Mouse (Mus musculus) lung, postnatal 14 days (tissue): ENCODE data around the gene Palld.
A peak's percentile ranks its signal among the peaks of the same experiment; 100 is the strongest.

Source experiments
- DNase-seq: peaks from one replicate; pipeline ENCODE4 v3.0.0; 2021

Gene Palld

GRCm38 (mm10) chr8:61671151-61671550 lies 231.3 kb downstream of the Palld start:
- no peak for DNase-seq

DNA sequence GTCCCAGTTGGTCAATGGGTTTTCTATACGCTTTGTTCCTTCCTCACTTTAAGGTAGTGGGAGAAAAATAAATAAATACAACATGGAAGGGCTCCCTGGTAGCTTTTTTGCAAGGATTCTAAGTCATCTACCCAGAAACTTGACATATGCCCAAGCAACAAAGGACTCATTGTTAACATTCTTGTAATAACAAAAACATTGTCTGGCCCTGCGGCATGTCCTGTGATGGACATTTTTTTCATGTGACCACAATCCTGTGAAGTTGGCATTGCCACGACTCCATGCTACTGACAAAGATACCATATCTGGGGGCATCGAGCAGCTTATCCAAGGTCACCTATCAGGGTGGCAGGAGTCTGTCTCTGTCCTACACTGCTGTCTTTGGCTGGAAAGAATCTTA lies 232.1 kb downstream of the Palld start:
- no peak for DNase-seq

DNA sequence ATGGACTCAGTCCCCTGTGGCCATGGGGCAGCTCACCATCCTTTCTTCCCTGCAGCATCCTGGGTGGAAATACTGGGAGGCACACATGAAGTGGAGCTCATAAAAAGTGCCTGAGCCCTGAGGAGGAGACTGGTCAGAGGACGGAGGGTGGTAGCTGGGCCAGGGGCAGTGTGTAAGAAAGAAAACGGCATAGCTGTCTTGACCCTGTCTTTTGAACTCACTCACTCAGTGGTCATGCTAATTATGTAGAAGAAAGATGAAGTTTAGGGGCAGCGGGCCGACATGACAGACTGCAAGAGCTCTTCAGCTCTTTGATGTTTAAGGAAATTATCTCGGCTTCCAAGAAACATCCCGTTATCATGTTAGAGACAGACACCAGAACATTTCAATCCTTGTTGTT lies 235.6 kb downstream of the Palld start:
- DNase-seq: no peak

- peak; percentile 52 for DNase-seq
Measured at GRCm38 (mm10) chr8:61665021-61665420, 237.5 kb downstream of the Palld start.

DNA sequence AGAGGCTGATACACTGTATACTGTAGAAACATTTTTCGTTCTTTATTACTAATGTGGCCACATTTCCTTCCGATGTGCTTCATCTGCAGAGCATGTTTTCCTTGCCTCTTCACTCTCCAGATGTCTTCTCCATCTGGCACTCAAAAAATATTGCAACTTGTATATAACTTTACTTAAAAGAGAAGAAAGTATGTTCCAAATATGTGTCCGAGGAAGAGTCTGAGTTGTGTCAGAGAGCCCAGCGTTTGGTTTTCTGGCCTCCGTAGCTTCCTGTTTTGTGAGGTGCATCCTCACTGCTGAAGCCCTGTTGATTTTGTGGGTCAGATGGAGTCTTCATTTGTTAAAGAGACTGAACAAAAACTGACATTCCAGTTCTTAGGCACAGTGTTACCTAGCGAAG lies 238.3 kb downstream of the Palld start:
- DNase-seq: no peak

DNA sequence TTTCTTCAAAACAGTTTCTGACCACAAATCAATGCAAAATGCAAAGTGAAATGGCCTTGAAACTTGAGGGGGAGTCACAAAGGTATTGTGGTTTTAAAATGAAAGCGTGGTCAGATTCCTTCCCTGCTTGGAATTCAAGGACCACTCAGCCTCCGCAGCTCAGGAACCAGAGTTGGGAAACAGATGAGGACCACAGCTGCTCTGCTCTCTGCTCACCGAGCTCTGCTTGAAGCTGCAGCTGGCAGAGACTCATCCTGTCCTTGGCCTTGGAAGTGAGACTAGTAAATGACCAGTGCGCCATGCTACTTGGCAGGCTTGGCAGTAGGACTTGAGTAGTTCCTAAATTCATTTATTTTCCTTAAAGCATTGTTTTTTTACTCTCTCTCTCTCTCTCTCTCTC lies 239.7 kb downstream of the Palld start:
- no peak for DNase-seq

GRCm38 (mm10) chr8:61661611-61662010 lies 240.9 kb downstream of the Palld start:
- DNase-seq: no peak

- no peak for DNase-seq
Measured at GRCm38 (mm10) chr8:61660961-61661360, 241.5 kb downstream of the Palld start.

GRCm38 (mm10) chr8:61651955-61652354 lies 250.5 kb downstream of the Palld start:
- no peak for DNase-seq

DNA sequence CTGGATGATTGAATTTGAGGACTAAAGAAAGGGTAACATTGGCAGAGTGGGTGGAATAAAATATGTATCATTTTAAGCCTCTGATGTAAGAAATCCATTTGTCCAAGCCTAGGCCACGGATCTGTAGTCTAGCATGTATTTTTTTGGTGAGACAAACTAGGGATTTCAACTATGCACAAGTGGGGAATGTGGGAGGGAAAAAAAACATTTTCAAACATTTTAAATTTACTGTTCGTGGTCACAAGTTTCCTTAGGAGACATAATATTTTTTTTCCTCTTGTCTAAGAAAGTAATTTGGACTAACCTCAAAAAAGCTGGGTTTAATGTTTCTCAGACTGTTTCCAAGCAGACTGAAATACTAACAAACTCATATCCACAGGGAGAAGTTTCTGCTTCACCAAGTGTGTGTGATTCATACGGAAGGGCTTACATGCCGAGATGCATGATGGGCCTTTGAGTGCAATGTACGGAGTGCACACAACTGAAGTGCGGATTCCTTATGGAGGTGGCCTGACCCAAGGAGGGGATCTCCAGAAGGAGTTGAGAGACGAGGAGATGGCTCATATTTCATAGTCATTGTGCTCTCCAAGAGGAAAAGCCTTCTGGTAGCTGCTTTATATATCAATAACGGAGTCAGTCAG lies 256.2 kb downstream of the Palld start:
- DNase-seq: no peak

DNA sequence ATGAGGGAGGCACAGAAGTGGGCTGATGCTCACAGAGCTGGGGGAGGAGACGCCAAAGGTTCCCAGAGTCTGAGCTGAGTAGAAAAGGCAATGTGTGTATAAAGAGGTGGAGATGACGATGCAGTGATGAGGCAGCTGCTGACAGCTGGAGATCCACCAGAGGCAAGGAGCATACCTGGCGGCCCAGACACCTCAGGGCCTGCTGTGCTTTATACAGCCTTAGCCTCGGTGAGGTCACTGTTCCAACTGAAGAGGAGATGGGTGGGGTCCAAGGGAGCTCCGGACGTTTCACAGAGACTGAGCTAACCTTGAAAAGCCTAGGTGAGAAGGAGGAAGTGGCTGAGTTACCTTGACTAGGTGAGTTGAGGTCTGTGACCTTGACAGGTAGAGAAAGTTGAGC lies 256.8 kb downstream of the Palld start:
- DNase-seq: no peak

DNA sequence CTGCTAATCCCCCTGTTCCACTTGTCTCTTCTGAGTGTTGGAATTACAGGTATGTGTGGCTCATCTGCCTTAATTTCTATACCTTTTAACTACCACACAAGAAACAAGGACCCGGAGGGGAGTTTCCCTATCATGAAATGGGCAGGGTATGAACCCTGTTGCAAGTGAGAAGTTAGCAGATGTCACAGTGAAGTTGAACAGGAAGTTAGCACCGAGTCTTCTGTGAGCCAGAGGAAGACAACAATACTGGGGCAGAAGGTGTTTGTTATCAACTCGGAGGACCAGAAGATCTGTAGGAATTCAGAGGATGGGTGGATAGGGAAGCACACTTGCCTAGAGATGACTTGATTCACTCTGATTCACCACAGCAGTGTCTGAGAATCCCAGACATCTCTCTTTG lies 259.3 kb downstream of the Palld start:
- no peak for DNase-seq

DNA sequence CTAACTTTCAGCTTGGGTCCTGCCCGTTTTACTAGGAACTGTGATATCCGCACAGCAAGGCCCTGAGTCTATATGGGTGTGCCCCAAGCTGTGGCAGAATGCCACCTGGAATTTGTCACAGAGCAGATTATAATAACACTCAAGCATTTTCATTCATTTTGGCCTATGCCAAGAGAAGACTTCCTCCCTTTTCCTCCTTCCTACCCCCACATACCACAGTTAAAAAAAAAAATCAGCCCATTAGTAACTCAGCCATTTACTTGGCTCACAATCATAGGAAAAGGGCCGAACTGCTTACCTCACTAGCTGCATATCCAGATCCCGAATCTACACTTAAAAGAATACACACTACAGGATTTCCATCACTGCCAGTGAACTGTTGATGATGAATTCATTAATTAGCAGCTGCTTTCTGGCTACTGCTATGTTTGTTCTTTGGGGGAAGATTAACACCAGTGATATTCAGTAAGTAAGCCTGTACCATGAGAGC lies 260.1 kb downstream of the Palld start:
- peak; percentile 65 for DNase-seq

DNA sequence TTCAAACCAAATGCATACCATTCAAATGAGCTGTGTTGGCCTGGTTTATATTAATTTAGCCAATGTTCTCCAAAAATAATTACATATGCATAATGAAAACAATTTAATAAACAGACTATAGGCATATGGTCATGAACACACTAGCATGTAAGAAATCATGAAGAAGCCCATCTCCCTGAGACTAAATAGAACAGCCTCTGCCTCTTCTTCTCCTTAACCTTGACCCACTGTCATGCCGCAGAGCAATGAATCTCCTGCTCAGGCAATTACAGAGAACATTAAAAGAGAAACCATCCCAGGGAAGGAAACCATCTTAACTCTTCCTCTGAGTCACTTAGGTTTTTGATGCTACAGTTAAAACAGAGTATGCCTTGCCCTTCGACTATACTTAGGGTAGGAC lies 262.9 kb downstream of the Palld start:
- DNase-seq: no peak

- DNase-seq: no peak
Measured at GRCm38 (mm10) chr8:61639008-61639407, 263.5 kb downstream of the Palld start.

DNA sequence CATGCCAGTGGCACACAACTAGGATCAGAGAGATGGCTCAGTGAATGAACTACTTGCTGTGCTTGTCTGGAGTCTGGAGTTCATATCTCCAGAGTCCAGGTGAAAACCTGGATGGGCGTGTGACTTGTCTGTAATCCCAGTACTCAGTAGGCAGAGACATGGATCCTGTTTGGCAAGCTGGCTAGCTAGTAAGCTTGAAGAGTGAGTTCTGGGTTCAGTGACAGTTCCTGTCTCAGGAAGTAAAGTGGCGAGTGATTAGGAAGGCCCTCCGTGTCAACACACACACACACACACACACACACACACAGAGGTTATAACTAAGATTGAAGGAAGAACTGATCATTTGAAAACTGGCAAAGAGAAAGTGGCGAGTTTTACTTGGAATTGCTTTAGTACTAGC lies 264.8 kb downstream of the Palld start:
- DNase-seq: no peak

- no peak for DNase-seq
Measured at GRCm38 (mm10) chr8:61634811-61635210, 267.7 kb downstream of the Palld start.

DNA sequence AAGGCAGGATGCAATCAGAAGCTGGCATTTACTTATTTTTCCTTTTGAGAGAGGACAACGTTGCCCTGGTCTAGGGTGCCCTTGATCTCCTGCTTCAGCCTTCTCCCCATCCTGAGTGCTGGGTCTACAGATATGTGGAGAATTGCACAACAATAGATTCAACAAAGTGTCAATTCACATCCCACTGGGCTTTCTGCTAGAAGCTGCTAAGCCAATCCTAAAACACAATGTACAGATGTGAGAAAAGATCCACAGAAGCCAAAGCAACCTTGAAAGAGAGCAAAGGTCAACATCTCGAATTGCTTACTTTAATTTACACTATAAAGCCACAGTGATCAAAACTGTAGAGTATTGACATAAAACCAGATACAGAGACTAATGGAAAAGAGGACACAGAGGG lies 270.2 kb downstream of the Palld start:
- no peak for DNase-seq

- DNase-seq: no peak
Measured at GRCm38 (mm10) chr8:61629631-61629968, 272.9 kb downstream of the Palld start.

- no peak for DNase-seq
Measured at GRCm38 (mm10) chr8:61628938-61629630, 273.4 kb downstream of the Palld start.

- DNase-seq: no peak
Measured at GRCm38 (mm10) chr8:61626246-61626952, 276.1 kb downstream of the Palld start.

DNA sequence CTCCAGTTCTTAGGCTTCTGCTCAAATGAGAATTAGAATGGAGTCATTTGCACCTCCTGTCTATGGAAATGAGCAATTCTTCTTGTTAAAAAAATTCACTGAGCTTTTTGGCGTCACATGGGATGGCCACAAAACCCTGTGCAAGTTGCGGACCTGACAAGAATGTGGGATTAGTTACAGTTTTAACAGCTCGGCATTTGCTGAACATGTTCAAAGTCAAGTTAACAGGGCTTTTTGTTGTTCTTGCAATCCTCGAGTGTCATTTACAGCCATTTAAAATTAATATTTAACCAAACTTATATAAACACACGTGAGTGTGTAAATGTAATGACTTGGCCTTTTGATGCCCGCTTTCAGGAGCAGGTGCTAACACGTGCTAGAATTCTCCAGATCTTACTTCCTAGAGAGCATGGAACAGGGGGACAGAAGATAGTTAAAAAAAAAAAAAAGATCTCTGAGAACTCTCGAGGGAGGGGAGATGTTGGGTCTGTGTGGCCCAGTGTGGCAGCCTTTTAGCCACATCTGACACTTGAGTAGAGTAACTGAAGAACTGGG lies 276.8 kb downstream of the Palld start:
- no peak for DNase-seq

DNA sequence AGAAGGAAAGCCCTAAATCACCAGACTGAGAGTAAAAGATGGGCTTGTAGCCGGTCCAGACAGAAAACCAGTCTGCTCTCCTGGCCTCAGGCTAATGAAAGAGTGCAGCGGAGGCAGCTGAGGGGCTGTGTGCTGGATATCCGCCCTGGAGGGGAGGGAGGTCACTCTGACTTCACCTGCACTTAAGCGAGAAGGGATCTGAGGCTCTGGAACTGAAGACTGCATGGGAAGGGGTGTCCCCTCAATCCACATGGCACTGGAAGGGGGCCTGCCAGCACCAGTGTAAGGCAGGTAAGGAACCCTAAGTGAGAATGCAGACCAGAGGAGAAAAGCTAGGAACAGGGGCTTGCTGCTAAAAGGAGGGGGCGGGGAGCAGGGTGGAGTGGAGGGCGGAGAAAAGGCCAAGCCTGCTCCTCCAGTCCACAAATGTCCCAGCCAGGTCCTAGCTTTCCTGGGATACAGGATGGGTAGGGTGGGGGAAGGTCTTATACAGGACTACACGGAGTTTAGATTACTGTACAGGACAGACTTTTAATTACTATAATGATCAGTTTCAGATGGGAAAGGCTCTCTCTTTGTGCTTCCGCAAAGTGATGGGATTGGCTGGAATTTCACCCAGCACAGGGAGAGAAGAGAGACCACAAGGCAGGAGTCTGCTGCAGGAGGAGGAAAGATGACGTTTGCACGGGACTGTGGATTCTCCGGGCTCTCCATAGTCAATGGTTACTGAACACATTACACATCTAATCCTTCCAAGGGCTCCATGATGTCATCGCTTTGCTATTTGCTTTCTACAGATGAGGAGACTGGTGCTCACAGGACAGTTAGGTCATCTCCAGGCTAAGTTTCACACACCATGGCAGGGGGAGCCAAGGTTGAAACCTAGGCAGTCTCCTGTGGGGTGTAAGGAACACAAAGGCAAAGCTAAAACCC lies 278.7 kb downstream of the Palld start:
- no peak for DNase-seq
